Mouse (Mus musculus) duodenum, adult 2 months (tissue): Measurements from ENCODE around the gene Tmem123. TPM values are rescaled to one million over a fixed set of nuclear protein-coding genes. Genes with fewer than 3 reads are reported as not detected.

Experiments used
- polyA plus RNA-seq: library from polyadenylated mRNA; depleted of rRNA; stranded (reverse); fragments of >200 nt; gene quantifications from 2 replicates; pipeline ENCODE4 v1.2.3, GENCODE M21; 2012; ENCODE audit warnings: low replicate concordance; rRNA removed

The Tmem123 gene
- 16.1 and 19.6 TPM in 2 replicates for polyA plus RNA-seq

GRCm38 (mm10) chr9:7763614-7764300, at the start of gene Tmem123:
Tmem123 (plus strand) TSS chr9:7764041.

DNA sequence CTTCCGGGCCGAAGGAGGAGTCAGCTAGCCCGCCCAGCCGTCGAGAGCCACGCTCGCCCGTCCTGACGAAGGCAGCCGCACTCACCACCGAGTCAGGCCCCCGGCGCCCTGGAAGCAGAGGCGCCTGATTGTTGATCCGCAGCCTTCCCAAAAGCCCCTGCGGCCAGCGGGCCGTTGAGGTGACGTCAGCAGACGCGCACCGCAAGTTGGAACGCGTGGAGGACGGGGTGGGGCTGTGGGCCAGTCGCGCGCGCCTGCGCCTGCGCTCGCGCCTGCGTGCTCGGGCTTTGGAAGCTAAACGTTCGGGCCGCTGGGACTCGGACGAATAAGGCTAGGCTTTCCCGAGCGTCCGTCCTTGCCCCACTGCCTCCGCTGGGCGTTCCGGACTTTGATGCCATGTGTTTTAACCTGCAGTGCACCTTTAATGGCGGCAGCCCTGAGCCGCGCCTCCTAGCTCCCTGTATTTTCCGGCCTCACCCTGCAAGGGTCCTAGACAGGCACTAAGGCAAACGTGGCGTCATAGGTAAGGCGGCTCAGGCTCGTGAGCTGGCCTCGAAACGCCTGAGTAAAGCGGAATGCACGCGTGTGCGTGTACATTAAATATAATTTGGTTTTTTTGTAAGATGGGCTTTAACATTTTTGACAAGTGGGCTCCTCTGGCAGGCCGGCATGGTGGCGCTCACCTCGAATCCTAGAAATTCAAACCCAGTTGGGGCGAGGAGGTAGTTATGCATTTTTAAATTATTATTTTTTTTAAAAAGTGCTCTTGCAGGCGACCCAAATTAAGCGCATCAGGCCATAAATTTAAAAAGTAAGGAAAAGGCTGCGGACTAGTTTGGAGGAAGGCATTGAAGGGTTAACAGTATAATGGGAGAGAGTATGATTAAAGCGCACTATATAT, 73.3 kb downstream of the Tmem123 start, which contains the start of gene Birc2:
Birc2 (minus strand) TSS at position 160 of the 901 bp plus-strand sequence.

Other genes with a start within 250 kb of the Tmem123 start
- gene Mmp8, start 205.6 kb upstream of the Tmem123 start, polyA plus RNA-seq = not detected in 2 replicates
- not detected in 2 replicates for gene Mmp27, start 192.6 kb upstream of the Tmem123 start, polyA plus RNA-seq
- gene Mmp20, start 135.8 kb upstream of the Tmem123 start, polyA plus RNA-seq = not detected in 2 replicates
- 18.2 and 49.1 TPM in 2 replicates for gene Mmp7, start 72.0 kb upstream of the Tmem123 start, polyA plus RNA-seq
- gene Birc2, start 73.0 kb downstream of the Tmem123 start, polyA plus RNA-seq = 2.9 and 4.9 TPM in 2 replicates
- gene Birc3, start 109.1 kb downstream of the Tmem123 start, polyA plus RNA-seq = 4.7 and 8.0 TPM in 2 replicates
- gene Yap1, start 240.6 kb downstream of the Tmem123 start, polyA plus RNA-seq = 34.8 and 35.3 TPM in 2 replicates